41 mouse cellular contexts compared by ENCODE assay signal in the genomic region with DNA sequence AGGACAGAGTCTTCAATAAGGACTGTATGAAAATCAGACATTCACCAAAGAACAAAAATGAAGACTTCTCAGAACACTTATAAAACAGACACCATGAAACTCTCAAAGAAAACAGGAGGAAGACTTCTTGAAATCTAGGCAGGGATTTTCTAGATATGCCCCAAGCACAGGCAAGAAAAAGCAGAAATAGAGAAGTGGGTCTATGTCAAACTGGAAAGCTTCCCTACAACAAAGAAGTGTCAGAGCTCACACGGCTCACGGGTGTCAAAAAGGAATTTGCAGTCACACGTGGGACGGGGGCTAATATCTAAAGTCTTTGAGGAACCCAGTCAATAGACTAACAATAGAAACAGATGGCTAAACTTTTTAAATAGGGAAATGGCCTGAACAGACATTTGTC. TPM values are rescaled to one million over a fixed set of nuclear protein-coding genes. Genes with fewer than 3 reads are reported as not detected.
"Had no signal": no experiment of that assay in that cellular context is flagged by ENCODE, and none has a peak within 500 bp of the region (broad histone marks: within the 10 kb centered on the region; RNA-seq: fewer than 3 reads in every experiment).

No protein-coding gene starts in this region.

- H3K36me3 ChIP-seq: heart, embryonic 10.5 days; heart, embryonic 12.5 days; heart, embryonic 13.5 days; heart, embryonic 15.5 days; hindbrain, embryonic 10.5 days; hindbrain, embryonic 12.5 days; hindbrain, embryonic 15.5 days; intestine, embryonic 15.5 days; kidney, embryonic 15.5 days had no signal

- H3K27ac ChIP-seq: heart, embryonic 10.5 days; heart, embryonic 13.5 days; heart, embryonic 15.5 days; hindbrain, embryonic 10.5 days; hindbrain, embryonic 12.5 days; hindbrain, embryonic 14.5 days; hindbrain, embryonic 15.5 days; hindbrain, postnatal 0 days; intestine, embryonic 15.5 days; kidney, embryonic 15.5 days; kidney, postnatal 0 days; layer of hippocampus, adult 2 months; left cerebral cortex, adult 2 months had no signal

- H3K4me2 ChIP-seq: heart, embryonic 11.5 days; heart, embryonic 12.5 days; heart, embryonic 13.5 days; heart, embryonic 15.5 days; hindbrain, embryonic 12.5 days; hindbrain, embryonic 14.5 days; hindbrain, embryonic 15.5 days; intestine, embryonic 15.5 days; kidney, embryonic 15.5 days had no signal

- ATAC-seq: hindbrain, embryonic 16.5 days; hindbrain, postnatal 0 days; inflammation-experienced regulatory T-cells, adult 6 months; intestine, embryonic 15.5 days; intestine, embryonic 16.5 days; intestine, postnatal 0 days had no signal

- H3K9me3 ChIP-seq: heart, embryonic 10.5 days; heart, embryonic 12.5 days; heart, embryonic 13.5 days; heart, embryonic 15.5 days; hindbrain, embryonic 10.5 days; hindbrain, embryonic 12.5 days; hindbrain, embryonic 15.5 days; intestine, embryonic 15.5 days; kidney, embryonic 15.5 days had no signal

- H3K4me1 ChIP-seq: heart, embryonic 13.5 days; heart, embryonic 15.5 days; intestine, embryonic 15.5 days; kidney, embryonic 15.5 days had no signal

- H3K4me3 ChIP-seq: heart, embryonic 10.5 days; heart, embryonic 12.5 days; heart, embryonic 13.5 days; heart, embryonic 15.5 days; hindbrain, embryonic 10.5 days; hindbrain, embryonic 12.5 days; hindbrain, embryonic 15.5 days; intestine, embryonic 15.5 days; kidney, embryonic 15.5 days; layer of hippocampus, adult 2 months; left cerebral cortex, adult 2 months had no signal

- H3K9ac ChIP-seq: heart, embryonic 12.5 days; heart, embryonic 13.5 days; heart, embryonic 15.5 days; hindbrain, embryonic 12.5 days; hindbrain, embryonic 14.5 days; hindbrain, embryonic 15.5 days; intestine, embryonic 15.5 days; kidney, embryonic 15.5 days had no signal

- DNase-seq: heart, postnatal 10 days; heart, postnatal 14 days; heart, postnatal 36 days; heart, postnatal 4 days; kidney, adult 11 months; kidney, adult 18-20 months; kidney, adult 2 months; kidney, adult 8-10 months; kidney, adult 9 months; kidney, postnatal 10 days; kidney, postnatal 14 days; kidney, postnatal 25 days; kidney, postnatal 36 days; kidney, postnatal 4 days; layer of hippocampus, adult 9-11 months; layer of hippocampus, postnatal 36 days had no signal

RNA-seq across cellular contexts. Expression of a gene that starts 10.8 kb away (rescaled TPM):
- total RNA-seq: heart, postnatal 10 days; heart, postnatal 25 days; heart, postnatal 36 days; heart, postnatal 4 days; hematopoietic stem cell, adult 5-6 weeks had no signal
- polyA plus RNA-seq: heart, embryonic 11.5 days; heart, embryonic 12.5 days; heart, embryonic 13.5 days; heart, embryonic 14.5 days; heart, embryonic 15.5 days; heart, postnatal 0 days; inflammation-experienced regulatory T-cells, adult 6 months; kidney, embryonic 14.5 days; kidney, embryonic 16.5 days; kidney, postnatal 0 days had no signal
